Mouse (Mus musculus) olfactory bulb, adult 2 months (tissue): ENCODE measurements around the gene Ankrd12.

Experiments used
- CTCF ChIP-seq: fragments of 200-500 bp; IDR thresholded peaks from 2 replicates; pipeline ENCODE4 v1.5.1; 2012; ENCODE audit warnings: low read depth, mild to moderate bottlenecking, low read length, moderate library complexity; ENCODE audit not compliant: insufficient read depth
- POLR2A ChIP-seq: fragments of 200-500 bp; IDR thresholded peaks from 2 replicates; pipeline ENCODE4 v1.6.1; 2012; ENCODE audit warnings: mild to moderate bottlenecking, low read depth, low read length, moderate library complexity; ENCODE audit not compliant: insufficient read depth

GRCm38 (mm10) chr17:65950183-65950582, 126.7 kb downstream of the Ankrd12 start:
- TF ChIP-seq CTCF, result no peak
- TF ChIP-seq POLR2A, result no peak
